Mouse (Mus musculus) kidney, embryonic 15.5 days (tissue): ENCODE measurements around the gene Gm21173. TPM values are rescaled to one million over a fixed set of nuclear protein-coding genes. Genes with fewer than 3 reads are reported as not detected.
"Not testable (repeated sequence)": the region's sequence is repeated elsewhere in the genome, so short reads cannot be mapped to it uniquely, and the experiment has no call there.

Experiments used
- ATAC-seq: fragments of 200-750 bp; cut with Nextera tagmentation; replicated peaks from 2 replicates; pipeline ENCODE4 v1.8.0; 2017; ENCODE audit warnings: moderate TSS enrichment; ENCODE audit not compliant: low FRiP score
- H3K27ac ChIP-seq: fragments of 300-500 bp; sonication (generic); 2 replicates; pipeline ENCODE4 v1.5.1; 2015; ENCODE audit warnings: mild to moderate bottlenecking, inconsistent platforms
- H3K27me3 ChIP-seq: fragments of 300-500 bp; sonication (generic); 2 replicates; pipeline ENCODE4 v1.6.1; 2015; ENCODE audit warnings: inconsistent platforms
- H3K36me3 ChIP-seq: fragments of 300-500 bp; sonication (generic); 2 replicates; pipeline ENCODE4 v1.6.1; 2015; ENCODE audit warnings: inconsistent platforms
- H3K4me1 ChIP-seq: fragments of 300-500 bp; sonication (generic); 2 replicates; pipeline ENCODE4 v1.6.1; 2015; ENCODE audit warnings: inconsistent platforms
- H3K4me2 ChIP-seq: fragments of 300-500 bp; sonication (generic); 2 replicates; pipeline ENCODE4 v1.6.1; 2015; ENCODE audit warnings: moderate library complexity, mild to moderate bottlenecking, inconsistent platforms
- H3K4me3 ChIP-seq: fragments of 300-500 bp; sonication (generic); replicated peaks from 2 replicates; pipeline ENCODE4 v1.5.1; 2015; ENCODE audit warnings: mild to moderate bottlenecking, inconsistent platforms
- H3K9ac ChIP-seq: fragments of 300-500 bp; sonication (generic); 2 replicates; pipeline ENCODE4 v1.6.1; 2015; ENCODE audit warnings: mild to moderate bottlenecking, inconsistent platforms
- H3K9me3 ChIP-seq: fragments of 300-500 bp; sonication (generic); replicated peaks from 2 replicates; pipeline ENCODE4 v1.6.1; 2016; ENCODE audit warnings: inconsistent platforms
- WGBS: fragments of 180-500 bp; shearing (Covaris S2); methylation state at CpG from one replicate; pipeline ENCODE4 v1.1.7; 2015; ENCODE audit warnings: mixed read lengths; 5-methylcytosine and 5-hydroxymethylcytosine counted together
- polyA plus RNA-seq: library from polyadenylated mRNA; unstranded; fragments of >200 nt; fragmentation: Nextera tagmentation; extraction: Ambion mirVana; gene quantifications from 2 replicates; pipeline ENCODE4 v1.2.1, GENCODE M21; 2015

Gene Gm21173
- polyA plus RNA-seq: not detected in 2 replicates

DNA sequence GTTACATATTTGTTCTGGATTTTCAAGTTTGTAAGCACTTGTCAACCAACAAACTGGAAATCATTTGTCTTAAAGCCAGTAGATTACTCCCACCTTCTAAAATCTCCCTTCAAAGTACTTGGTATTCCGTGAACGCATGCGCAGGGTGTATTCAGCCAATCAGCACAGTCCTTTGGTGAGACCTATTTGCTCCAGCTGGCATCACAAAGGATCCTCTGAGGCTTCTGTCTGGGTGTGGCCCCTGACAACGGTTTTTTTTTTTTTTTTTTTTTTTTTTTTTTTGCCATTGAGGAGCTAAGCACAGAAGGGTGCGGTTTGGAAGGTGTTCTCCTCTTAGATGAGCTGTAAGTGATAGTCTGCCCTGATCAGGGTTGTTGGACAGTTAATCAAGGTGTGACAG lies at the start of gene Gm21173:
Gene Gm21173 (plus strand): TSS at position 301 of the 400 bp plus-strand sequence.
- H3K36me3 ChIP-seq, ATAC-seq, H3K27me3 ChIP-seq, H3K4me2 ChIP-seq, H3K4me3 ChIP-seq, H3K9ac ChIP-seq, H3K27ac ChIP-seq, H3K9me3 ChIP-seq, H3K4me1 ChIP-seq: not testable (repeated sequence)
- no CpG with 5 or more reads among the region's 5 CpGs for WGBS
